Mouse (Mus musculus) liver, postnatal 0 days (tissue): ENCODE data around the gene Sox6.

Source experiments
- CTCF ChIP-seq: sonication (generic); IDR thresholded peaks from 2 replicates; pipeline ENCODE4 v1.5.1; 2016; ENCODE audit warnings: antibody characterized with exemption, low read depth
- EP300 ChIP-seq: IDR thresholded peaks from 2 replicates; pipeline ENCODE4 v1.6.1; 2016; ENCODE audit warnings: antibody characterized with exemption, low read depth, mild to moderate bottlenecking

GRCm38 (mm10) chr7:115517701-115518100 is 520.9 kb downstream of the Sox6 start:
- no peak for TF ChIP-seq CTCF
- no peak for TF ChIP-seq EP300
